Mouse (Mus musculus): ENCODE measurements around the gene Ryr1. TPM values are rescaled to one million over a fixed set of nuclear protein-coding genes. Genes with fewer than 3 reads are reported as not detected.

The Ryr1 gene
- polyA plus RNA-seq, 3 experiments from 2014 or later, result 0.05 to 0.16 TPM; not detected in 1

DNA sequence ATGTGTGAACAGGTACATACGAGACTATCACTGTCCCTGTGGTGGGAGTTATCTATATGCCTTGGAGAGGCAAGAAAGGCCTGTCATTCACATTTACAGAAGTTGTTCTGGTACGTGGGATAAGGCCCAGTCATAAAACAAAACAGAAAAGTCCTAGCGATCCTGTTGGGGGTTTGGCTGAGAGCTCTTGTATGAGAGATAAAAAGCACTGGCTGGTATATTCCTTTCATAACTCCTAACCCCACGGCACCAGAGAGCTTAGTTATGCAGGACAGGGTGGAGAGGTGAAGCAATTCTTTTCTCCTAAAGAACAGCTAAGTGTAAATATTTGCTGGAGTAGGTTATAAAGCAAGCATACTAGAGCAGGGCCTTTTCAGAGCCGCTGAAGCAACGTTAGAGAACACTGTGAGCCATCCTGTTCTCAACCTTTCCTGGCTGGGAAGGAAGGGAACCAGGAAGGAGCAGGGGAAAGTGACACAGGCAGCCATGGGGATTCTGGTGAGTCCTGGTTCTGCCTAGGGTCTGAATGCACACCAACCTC lies 165.4 kb downstream of the Ryr1 start:
- ATAC-seq, result no peak

- no peak for ATAC-seq
Measured at GRCm38 (mm10) chr7:28958770-28959169, 166.2 kb downstream of the Ryr1 start.

- no peak for ATAC-seq
Measured at GRCm38 (mm10) chr7:28957997-28958725, 166.8 kb downstream of the Ryr1 start.

DNA sequence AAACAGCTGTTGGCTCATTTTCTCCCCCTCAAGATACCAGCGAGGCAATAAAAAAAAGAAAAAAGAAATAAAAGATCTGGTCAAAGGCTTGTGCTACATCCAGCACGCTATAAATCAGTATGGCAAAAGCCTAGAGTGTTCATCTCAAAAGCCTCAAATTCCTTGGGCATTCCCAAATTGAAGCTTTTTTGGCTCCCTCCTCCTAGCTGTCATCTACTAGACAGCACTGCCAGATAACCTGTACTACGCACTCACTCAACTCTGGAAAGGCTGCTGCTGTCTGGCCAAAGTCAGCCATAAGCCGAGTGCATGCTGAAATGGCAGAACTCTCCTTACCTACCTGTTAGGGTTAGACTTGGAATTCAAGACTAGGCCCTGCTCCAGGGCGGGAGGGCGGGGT lies 167.7 kb downstream of the Ryr1 start:
- no peak for ATAC-seq

- peak; percentile 25 for ATAC-seq
Measured at GRCm38 (mm10) chr7:28956270-28956669, 168.7 kb downstream of the Ryr1 start.

GRCm38 (mm10) chr7:28955295-28955897 lies 169.6 kb downstream of the Ryr1 start:
- ATAC-seq, result no peak

GRCm38 (mm10) chr7:28954773-28955172 lies 170.2 kb downstream of the Ryr1 start:
- no peak for ATAC-seq

DNA sequence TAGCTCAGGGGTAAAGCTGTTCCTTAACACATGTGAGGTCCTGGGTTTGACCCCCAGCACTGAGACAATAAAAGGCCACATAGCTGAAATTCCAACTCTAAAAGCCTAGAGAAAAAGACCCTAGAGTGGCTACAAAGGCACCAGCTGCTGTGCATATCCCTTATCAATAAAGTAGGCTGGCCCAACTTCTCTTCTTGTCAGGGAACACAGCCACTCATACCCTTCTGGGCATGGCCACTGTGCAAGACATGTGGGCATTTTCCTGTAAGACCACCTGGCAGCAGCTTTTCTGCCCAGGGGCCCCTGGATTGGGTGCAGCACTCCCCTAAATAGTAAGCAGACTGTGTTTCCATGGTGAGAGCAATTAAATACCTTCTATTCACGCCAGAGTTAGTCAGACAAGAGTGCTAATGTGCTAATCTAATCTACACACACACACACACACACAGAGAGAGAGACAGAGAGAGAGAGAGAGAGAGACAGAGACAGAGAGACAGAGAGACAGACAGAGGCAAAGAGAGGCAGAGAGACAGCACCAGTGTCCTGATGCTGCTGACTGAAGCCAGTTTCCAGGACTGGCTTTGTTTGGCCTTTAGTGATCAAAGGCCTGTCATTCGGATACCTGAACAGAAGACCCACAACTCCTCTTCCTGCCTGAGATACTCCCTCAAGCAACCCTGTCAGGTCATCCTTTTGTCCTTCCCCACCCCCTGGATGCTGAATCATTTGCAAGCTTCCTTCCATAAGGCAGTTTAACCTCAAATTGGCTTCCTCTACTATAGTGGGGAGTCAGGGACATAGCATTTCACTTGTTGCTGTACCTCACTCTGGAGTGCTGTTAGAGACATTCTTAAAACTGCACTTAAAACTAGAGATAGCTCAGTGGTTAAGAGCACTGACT lies 171.3 kb downstream of the Ryr1 start:
- ATAC-seq, result no peak

Other genes starting within 250 kb of the Ryr1 start
- gene Capn12, start 243.8 kb downstream of the Ryr1 start, polyA plus RNA-seq (2017; shearing (Covaris generic)), result under 1 TPM in 1 of 3 experiments, not detected in 2; 0.15 TPM
- gene Actn4, start 162.8 kb downstream of the Ryr1 start, polyA plus RNA-seq (2017; shearing (Covaris generic)), result 100 to 1,000 TPM in 1 of 3 experiments, 10 to 100 TPM in 2; 74.2 to 145 (median 93.4) TPM
- 100 to 1,000 TPM; 441 to 670 (median 588) TPM for gene Eif3k, start 143.3 kb downstream of the Ryr1 start, polyA plus RNA-seq (2017; shearing (Covaris generic))
- 100 to 1,000 TPM in 2 of 3 experiments, 10 to 100 TPM in 1; 98.7 to 130 (median 111) TPM for gene Map4k1, start 143.1 kb downstream of the Ryr1 start, polyA plus RNA-seq (2017; shearing (Covaris generic))
- 1 to 10 TPM in 1 of 3 experiments, under 1 TPM in 2; 0.45 to 1.1 (median 0.95) TPM for gene Rasgrp4, start 9.7 kb upstream of the Ryr1 start, polyA plus RNA-seq (2017; shearing (Covaris generic))
- 10 to 100 TPM in 2 of 3 experiments, 1 to 10 TPM in 1; 6.5 to 11.3 (median 11.3) TPM for gene Fam98c, start 31.1 kb upstream of the Ryr1 start, polyA plus RNA-seq (2017; shearing (Covaris generic))
- gene Ggn, start 45.0 kb upstream of the Ryr1 start, polyA plus RNA-seq (2017; shearing (Covaris generic)), result not detected
- under 1 TPM; 0.18 to 0.46 (median 0.46) TPM for gene Spred3, start 45.2 kb upstream of the Ryr1 start, polyA plus RNA-seq (2017; shearing (Covaris generic))
- gene Psmd8, start 55.5 kb upstream of the Ryr1 start, polyA plus RNA-seq (2017; shearing (Covaris generic)), result 100 to 1,000 TPM; 174 to 249 (median 197) TPM
- gene Catsperg1, start 88.9 kb upstream of the Ryr1 start, polyA plus RNA-seq (2017; shearing (Covaris generic)), result 1 to 10 TPM in 1 of 3 experiments, under 1 TPM in 2; 0.28 to 1.2 (median 0.67) TPM
- gene Kcnk6, start 107.3 kb upstream of the Ryr1 start, polyA plus RNA-seq (2017; shearing (Covaris generic)), result 1 to 10 TPM; 1.9 to 4.0 (median 2.0) TPM
- 10 to 100 TPM; 56.3 to 68.5 (median 57.1) TPM for gene Yif1b, start 113.2 kb upstream of the Ryr1 start, polyA plus RNA-seq (2017; shearing (Covaris generic))
- gene 2200002D01Rik, start 123.3 kb upstream of the Ryr1 start, polyA plus RNA-seq (2017; shearing (Covaris generic)), result 1 to 10 TPM in 2 of 3 experiments, under 1 TPM in 1; 0.91 to 1.9 (median 1.7) TPM
- gene Spint2, start 156.7 kb upstream of the Ryr1 start, polyA plus RNA-seq (2017; shearing (Covaris generic)), result 10 to 100 TPM; 58.9 to 90.9 (median 63.6) TPM
- gene Ppp1r14a, start 164.1 kb upstream of the Ryr1 start, polyA plus RNA-seq (2017; shearing (Covaris generic)), result not detected
- gene Dpf1, start 178.8 kb upstream of the Ryr1 start, polyA plus RNA-seq (2017; shearing (Covaris generic)), result 1 to 10 TPM in 1 of 3 experiments, under 1 TPM in 1, not detected in 1; 0.13 to 1.2 TPM

Data from inflammation-experienced regulatory T-cells, adult 6 months (primary cell).